Mouse (Mus musculus) lung, postnatal 10 days (tissue): ENCODE results near the gene Mpdz.

Source experiments
- DNase-seq: peaks from one replicate; pipeline ENCODE4 v3.0.0; 2021

Mpdz gene

DNA sequence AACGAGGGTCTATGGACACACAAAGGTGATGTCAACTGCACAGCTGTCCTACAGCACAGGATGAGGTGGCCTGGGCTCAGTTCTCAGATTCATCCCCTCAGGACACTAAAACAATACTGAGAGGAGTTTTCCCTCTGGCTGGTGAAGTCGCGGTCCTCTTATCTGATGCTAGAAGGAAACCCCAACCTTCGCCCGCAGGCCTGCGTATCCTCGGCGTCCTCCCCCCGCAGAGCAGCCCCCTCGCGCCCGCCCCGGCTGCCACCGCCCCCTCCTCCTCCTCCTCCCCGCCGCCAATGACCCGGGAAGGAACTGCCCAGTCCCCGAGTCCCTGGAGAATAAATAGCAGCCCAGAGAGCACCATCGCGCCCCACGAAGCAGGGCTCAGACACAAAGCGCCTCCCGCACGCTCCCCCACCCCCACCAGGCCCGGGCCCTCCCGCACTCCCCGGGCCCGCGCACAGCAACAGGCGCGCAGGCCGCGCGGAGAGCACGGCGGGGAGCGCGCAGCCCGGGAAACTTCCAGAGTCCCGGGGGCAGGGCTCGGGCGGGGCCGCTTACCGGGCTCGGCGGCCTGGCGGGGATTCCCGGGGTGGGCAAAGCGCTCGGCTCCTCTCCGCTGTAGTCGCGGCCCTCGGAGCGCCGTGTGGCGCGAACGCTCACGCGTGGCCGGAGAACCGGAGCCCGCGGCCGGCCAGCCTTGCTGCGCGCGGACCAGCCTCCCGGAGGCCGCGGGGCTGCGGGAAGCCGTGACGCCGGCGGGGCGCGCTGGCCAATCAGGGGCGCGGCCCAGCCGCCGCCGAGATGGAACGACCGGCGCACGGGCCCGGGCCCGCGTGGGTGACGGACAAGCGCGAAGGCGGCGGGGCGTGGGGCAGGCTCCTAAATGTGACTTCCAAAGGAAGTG lies at the start of gene Mpdz:
Gene Mpdz (minus strand): TSS at position 738 of the 904 bp plus-strand sequence.
- peak; percentile 74 for DNase-seq

DNA sequence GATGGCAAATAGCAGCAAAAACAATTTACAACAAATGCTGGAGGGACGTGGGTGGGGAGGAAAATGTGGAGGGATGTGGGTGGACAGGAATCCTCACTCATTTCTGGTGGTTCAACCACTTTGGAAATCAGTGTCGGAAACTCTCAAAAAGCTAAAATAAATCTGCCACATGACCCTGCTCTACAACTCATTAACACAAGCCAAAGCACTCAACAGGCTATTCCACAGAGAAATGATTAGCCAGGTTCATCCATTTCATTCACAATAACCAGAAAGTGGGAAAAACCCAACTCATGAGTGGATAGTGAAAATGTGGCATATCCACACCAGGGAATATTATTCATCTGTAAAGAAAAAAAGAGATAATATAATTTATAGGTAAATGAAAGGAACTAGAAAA lies 47.9 kb upstream of the Mpdz start:
- no peak for DNase-seq

DNA sequence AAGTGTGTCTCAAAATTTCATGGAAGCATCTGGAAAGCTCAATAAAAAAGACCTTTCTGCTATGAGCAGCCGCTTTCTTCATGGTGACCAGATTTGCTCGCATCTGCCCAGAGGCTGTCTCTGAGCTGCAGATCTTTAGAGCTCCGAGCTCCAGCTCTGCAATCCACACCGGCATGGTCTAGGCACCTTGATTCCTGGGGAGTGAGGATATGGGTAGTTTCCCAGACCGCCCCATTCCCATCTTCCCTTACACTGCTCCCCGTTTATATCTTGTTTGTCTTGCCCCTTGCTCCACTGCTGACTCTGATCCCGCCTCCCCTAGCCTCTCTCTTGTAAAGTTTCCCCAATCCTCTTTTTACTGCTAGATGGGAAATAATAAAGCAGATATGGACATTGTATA lies 42.0 kb upstream of the Mpdz start:
- no peak for DNase-seq

DNA sequence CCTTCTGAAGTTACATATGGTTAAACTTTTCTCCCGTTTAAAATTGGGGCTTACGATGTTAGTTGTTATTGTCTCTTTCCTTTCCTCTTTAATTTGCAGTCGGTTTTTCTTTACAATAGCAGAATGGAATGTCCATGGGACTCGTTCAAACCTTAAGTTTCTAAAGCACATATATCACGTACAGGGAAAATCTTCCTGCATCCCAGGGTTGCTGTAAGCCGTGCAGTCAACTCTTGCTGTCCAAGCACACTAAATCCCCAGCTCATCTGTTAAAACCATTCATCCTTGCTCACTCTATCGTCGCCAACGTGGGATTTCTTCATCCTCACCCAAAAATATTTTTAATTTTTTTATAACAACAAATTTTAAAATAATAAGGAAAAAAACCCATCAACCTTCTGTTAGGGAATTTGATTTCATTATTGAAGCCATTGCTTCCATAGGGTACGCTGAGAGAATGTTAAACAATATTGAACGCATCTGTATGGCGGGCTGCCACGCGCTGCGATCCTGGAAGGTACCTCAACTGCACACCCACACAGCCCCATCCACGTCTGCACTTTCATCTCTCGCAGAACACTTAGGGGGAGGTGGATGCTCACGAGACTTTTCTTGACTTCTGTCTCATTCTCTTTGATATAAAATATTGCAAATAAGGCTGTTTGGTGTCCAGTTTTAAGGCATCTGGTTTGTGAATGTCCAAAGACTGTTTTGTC lies 41.4 kb upstream of the Mpdz start:
- DNase-seq: no peak

DNA sequence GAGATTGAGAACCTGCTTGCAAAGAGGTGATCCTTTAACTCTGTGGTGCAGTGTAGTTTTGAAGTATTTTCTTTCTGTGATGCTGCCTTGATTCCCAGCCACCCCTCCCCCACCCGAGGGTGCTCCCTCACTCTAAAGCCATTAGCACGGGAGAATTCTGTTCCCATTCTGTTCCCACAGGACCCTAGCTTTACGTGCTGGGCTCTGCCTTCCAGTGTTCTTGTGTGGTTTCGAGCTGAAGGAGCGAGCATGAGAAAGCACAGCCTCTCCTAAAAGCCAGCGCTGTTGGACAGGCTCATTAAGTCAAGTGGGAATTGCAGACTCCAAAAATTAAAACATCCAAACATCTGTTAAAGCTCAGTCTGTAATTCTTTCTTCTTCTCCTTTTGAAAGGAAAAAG lies 40.5 kb upstream of the Mpdz start:
- peak; percentile 5 for DNase-seq

DNA sequence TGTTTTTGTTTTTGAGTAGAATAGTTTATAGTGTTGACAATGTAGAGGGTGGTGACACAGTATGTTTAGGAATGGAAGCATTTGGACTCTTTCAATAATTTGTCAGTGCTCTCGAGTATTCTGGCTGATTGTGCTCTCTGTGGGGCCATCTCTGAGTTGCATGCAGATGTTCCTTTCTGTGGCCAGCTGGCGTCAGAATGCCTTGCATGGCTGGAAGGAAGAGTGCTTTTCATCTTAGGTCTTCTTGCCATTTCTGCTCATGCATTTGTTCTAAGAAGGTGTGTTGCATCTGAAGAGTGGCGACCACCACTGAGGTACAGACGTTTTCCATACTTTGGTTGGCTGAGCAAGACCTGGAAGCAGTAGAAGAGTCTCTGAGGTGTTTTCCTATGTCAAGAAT lies 24.2 kb upstream of the Mpdz start:
- no peak for DNase-seq

DNA sequence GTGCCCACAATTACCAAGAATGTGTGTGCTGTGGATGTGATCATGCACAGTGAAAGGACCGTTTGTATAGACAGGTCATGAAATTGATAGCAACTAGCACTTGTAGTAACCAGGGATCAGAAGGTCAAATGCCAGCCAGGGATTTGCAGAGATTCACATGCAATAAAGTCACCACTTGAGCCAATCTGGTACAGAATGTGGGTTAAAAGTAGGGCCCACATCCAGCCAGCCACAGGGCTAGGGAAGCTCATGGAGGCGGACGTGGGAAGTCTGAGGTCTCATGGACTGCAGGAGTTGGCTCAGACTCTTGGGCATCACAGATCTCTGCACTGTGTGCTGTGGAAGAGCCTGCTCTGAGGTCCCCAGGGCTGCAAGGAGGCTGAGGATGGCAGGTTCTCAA lies 22.6 kb upstream of the Mpdz start:
- DNase-seq: no peak

DNA sequence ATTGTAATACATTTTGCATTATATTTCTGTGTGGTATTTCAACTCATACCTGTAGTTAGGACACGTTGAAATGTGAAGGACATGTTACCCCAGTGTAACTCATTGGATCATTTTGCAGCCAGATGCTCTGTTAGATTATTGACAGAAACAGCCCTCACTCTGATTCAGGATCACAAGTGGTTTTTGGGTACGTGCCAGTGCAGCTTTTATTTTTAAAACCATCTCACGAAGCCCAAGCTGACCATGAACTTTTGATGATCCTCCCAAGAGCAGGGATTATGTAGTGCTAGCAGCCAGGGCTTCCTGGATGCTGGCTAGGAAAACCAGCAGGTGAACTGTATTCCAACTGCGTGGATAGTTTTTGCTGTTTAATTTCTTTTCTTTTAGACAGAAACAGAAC lies 19.6 kb upstream of the Mpdz start:
- no peak for DNase-seq

DNA sequence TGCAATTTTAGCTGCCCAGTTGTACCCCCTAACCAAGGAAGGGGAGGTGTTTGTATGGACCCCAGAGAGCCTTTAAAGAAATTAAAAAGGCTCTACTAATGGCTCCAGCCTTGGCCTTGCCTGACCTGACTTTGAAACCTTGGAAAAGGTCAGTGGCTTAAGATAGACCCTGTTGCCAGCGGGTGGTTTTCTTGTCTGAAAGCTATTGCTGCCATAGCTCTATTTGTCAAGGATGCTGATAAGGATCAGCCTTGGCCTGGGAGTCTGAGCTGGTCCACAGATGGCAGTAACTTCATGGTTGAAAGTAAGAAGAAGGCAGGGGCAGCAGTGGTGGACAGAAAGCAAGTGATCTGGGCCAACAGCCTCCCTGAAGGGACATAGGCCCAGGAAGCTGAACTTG lies 16.3 kb upstream of the Mpdz start:
- no peak for DNase-seq

DNA sequence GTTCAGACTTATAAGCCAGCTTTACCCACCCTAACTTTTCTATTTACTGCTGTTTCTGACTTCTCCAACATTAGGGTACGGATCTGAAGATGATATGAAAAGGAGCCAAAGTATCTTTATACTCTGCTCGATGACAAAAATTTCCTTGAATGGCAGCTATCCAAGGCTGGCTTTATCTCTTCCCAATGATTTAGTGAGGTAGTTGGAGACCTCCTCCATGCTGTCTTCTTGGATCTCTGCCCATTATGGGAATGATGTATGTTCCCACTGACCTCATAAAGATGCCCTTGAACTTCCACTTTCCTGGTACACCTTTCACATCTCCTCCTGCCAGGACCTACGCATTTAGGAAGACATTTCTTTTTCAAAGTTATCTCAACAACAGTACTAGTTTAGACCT lies 11.2 kb upstream of the Mpdz start:
- DNase-seq: no peak

DNA sequence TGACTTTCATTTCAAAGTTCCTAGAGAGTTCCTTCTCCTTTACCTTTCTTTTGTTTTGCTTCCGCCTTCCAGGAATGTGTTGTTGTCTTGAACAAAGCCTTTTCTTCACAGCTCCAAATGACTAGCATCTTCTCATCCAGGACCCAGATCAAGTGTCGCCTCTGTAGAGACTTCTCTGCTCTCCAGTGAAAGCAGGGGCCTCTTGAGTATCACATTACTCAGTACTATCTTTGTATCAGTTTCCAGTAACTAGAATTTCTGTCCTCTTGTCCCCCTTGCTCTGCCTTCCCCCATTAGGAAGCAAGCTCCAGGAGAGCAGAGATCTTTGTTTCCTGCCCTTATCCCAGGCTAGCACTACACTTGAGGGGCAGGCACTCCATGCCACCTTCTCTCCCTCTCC lies 9.6 kb upstream of the Mpdz start:
- DNase-seq: no peak

DNA sequence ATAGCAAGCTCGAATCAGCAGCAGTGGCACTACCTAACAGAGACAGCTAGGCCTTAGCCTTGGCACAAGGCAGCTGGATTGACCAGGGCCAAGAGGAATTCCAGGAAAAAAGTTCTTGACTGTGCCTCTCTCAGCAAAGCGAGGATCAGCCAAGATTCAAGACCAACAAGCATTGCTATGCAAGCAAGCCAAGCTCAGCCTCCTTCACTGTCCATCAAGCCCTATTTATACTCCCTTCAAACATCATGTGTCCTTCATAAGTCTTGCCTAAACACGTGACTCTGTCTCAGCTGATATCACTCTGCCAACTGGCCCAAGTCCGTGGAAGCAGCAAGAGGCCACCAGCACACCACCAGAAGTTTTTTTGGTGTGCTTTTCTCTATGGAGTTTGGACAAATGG lies 6.8 kb upstream of the Mpdz start:
- DNase-seq: no peak

DNA sequence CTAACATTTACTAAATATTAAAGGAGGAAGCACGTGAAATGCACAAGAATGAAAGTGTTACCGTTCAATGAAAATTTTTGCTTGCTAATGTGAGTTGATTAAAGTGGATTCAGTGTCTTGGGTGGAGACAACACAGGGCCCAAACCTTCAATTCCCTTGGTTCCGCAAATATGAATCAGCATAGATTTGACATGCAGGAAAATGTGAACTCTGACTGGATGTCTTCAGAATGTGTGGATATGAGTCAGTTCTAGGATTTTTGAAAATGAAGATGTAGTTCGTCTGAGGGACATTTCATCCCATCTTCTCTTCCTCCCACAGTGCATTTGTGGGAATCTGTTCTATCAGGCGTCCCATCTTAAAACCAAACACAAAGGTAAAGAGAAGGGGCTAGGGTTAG lies 951 bp upstream of the Mpdz start:
- DNase-seq: no peak

DNA sequence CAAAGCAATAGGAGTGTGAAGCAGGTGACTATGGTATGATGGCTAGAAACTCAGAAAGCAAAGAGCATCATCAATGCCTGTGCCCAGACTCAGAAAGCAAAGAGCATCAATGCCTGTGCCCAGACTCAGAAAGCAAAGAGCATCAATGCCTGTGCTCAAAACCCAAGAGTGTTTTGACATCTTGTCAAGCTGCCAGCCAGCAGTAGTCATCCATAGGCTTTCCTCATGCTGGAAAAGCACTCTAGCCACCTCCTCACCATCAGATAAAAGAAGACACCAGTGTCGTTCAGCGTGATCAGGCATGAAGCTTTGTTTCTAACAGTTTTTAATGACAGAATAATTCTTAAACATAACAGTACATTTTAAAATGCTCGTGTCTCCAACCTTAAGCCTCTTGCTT lies 8.7 kb downstream of the Mpdz start:
- no peak for DNase-seq

DNA sequence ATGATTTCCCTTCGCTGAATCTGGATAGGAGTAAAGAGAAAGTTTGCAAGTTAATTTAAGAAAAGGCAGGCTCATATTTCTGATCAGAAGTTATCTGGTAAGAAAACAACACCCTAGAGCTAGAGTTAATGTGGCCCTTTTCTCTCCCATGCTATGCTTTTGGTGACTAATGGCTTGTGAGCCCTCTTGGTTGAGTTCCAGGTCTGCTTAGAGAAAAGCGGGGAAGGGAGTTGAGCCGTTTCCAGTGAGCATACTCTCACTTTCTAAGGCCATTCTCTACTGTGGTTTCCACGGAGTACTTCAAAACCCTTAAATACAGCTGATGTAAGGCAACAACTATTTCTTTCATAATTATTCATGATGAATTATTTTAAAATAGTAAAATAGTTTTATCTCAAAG lies 11.8 kb downstream of the Mpdz start:
- peak; percentile 7 for DNase-seq

DNA sequence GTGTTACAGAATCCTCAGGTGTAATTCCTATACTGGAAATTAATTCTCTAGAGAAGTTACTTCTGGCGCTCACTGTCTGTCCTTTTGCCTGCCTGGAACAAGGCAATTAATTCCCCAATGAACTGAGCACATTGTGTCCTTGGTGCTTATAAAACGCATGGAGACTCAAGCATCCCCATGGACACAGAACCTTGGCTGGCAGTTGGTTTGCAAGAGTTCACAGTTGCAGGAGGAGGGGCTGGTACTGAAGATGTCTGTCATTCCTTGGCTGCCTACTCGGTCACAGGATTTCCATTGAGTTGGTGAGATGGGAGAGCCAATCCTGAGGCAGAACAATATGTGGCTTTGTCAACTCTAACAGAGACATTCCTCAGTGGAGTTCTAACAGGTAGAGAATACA lies 12.5 kb downstream of the Mpdz start:
- peak; percentile 18 for DNase-seq

DNA sequence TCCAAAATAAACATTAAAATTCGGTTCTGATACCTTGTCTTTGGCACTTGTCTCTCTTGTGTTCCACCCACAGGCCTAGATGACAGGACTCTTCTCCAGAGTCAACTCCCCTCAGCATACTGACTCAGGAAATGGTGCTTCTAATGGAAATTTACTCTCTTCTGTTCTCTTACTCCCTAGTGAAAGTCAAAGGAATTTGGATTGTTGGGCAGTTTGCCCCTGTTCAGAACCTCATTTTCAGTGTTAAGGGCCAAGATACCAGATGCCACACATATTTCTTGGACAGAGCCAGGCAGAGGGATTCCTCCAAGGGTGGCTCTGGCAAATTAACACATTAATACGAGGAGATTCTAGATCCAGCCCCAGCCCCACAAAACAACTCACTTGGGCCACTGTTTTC lies 12.9 kb downstream of the Mpdz start:
- DNase-seq: peak; percentile 25

DNA sequence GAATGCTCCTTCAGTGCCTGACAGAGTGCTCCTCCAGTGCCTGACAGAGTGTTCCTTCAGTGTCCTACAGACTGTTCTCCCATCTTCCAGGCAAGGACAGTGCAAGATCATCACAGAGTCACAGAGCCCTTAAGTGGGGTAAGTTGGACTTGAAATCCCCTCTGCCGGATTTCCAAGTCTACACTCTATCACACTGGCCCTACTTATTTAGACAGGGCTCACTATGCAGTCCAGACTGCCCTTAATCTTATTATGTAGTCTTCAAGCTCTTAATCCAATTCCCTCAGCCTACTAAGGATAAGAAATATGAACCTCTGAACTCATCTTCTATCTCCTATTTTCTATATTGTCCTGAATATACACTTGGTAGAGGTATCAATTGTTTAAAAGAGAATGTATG lies 19.1 kb downstream of the Mpdz start:
- DNase-seq: no peak

DNA sequence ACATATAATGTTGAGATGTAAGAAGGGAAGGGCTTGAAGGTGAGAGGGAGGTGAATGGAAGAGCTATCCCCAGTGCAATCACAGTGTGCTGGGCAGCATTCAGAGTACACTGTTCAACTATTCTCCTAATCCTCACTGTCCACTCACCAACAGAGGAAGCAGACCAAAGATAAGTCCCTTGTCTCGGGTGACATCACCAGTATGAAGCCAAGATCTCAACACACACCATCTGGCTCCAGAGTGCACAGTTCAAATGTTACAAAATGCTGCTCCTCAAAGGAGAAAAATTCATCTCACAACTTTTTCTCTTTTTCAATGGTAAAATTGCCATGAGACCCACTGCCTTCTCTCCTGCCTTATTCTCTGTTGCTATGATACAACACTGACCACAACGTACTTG lies 21.0 kb downstream of the Mpdz start:
- no peak for DNase-seq

DNA sequence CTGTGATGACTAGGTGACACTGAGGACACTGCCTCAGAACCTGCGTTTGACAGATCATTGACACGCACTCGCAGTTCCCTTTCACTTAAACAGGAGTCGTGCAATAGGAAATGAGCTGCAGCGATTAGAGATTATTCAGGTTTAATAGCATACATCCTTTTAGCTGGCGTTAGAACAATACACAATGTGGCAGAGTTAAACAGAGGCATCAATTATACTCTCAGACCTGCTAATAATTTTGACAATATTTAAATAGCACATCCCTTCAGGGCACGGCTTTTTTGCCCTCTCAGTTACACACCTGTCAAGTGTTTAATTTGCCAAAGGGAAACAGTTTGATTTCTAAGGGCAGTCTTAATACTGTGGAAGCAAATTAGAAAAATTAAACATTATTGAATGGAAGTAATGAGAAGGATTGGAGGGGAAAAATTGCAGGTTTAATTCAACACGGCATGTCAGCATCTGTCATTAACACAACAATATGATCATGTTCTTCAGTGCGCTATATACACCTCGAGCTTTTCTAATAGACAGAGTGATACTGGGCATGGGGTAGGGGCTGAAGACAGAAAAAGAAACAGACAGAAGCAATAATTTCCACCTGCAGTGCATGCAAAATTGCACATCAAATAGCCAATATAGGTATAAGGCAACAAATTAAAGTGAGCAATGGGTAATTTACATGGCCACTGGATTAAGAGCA lies 27.1 kb downstream of the Mpdz start:
- DNase-seq: no peak

DNA sequence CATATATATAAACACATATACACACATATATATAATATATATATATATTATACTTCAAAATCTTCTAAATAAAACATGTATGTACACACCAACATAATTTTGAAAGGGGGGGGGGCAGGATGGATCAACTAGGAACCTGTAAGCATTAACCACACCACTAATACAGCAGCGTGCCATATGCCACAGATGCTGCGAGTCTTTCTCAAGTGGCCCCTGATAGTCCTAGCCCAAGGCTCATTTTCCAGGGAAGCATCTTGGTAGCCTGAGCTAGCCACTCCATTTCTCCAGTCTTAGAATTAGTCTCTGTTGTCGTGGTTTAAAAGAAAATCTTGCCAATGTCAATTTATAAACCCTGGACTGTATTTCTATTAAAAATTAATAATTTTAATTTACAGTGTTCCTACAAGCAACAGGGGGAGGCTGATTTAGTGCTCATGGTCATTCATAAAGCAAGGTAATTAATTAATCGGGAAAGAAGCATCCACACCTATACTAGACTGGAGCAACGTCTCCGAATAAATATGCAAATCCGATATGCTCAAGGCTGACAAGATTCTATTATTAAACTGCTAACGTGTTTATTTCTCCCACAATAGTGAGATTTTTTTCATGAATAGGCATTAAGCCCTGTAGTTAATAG lies 27.8 kb downstream of the Mpdz start:
- DNase-seq: no peak

DNA sequence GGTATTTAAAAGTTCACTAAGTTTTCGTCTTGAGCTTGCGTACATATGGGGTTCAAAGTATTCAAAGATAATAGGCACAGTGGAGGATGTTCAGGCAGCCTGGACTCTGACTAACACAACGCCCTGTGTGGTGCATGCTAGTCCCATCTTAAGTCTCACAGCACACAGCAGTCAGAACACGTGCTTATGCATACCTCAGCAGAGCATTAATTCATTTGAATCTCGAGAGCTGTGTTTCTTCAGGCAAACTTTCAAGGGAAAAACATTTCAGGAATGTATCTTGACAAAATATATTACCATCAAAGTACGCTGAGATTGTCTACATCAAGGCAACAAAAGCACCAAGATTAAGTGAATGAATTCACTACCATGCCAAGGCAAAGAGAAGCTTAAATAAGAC lies 45.7 kb downstream of the Mpdz start:
- no peak for DNase-seq

DNA sequence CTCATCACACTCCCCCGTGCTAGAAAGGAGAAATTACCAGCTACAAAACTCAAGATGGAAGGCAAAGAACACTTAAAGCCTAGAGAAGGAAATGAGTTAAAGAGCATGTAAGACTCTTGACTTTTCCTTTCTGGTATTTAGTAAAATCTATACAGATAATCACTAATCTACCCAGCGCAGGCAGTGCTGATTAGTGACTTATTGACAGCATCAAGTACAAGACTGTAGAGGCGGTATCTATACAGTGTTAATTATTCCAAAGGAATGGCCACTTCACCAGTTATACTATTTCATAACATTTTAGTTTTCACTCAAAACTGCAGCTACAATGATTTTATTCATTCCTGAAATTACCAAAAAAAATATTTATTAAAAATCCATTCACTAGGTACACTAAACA lies 49.7 kb downstream of the Mpdz start:
- no peak for DNase-seq
